Mouse (Mus musculus) embryo, embryonic 11.5 days (tissue): Measurements from ENCODE around the gene Chid1.
A peak's percentile ranks its signal among the peaks of the same experiment; 100 is the strongest.

ENCODE experiments used
- DNase-seq: peaks from one replicate; pipeline ENCODE4 v3.0.0-alpha.2; 2012; ENCODE audit warnings: low read depth, low spot score

Gene Chid1

DNA sequence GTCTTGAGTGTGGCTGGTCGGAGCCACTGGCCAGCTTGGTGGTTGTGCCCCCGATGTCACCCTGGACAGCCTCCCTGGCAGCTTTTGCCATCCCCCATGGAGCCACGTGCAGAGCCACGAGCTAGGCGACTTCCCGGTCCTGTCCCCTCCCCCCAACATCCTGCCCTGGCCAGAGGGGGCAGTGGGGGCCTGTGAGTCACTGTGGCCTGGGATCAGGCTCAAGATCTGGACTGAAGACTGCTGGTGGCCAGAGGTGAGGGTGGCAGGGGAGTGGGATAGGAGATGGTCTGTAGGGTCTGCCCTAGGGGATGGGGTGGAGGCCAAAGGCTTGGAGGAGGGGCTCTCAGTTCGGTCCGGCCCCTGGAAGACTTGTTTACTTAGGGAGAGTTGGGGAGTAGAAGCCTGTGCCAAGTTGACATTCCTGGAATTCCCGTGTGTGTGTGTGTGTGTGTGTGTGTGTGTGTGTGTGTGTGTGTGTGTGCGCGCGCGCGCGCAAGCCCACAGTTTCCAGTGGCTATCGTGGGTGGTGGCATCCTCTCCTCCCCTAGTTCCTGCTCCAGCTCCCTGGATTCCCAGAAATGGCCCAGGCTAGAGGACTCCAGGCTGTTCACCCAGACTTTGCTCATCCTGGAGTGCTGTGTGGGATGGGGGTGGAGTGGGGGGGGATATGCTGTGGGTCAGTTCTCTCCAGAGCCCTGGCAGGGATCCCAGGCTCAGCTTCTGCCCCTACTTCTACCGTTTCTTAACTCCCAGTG is 63.3 kb downstream of the Chid1 start:
- DNase-seq: no peak

DNA sequence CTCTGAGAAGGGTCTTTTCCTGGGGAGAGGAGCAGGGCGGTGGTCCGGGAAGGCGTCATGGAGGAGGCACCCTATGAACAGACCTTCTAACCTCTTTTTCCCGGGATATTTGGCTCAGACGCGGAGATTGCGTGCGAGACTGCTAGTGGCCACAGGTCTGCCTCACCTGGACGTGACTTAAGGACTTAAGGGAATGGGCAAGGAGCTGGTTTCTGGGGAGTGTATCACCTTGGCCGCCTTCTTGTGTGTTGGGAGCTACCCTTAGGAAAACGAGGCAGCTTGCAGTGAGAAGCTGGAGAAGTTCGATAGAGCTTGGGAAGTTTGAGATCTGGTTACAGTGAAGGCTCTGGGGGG is 63.9 kb downstream of the Chid1 start:
- no peak for DNase-seq

DNA sequence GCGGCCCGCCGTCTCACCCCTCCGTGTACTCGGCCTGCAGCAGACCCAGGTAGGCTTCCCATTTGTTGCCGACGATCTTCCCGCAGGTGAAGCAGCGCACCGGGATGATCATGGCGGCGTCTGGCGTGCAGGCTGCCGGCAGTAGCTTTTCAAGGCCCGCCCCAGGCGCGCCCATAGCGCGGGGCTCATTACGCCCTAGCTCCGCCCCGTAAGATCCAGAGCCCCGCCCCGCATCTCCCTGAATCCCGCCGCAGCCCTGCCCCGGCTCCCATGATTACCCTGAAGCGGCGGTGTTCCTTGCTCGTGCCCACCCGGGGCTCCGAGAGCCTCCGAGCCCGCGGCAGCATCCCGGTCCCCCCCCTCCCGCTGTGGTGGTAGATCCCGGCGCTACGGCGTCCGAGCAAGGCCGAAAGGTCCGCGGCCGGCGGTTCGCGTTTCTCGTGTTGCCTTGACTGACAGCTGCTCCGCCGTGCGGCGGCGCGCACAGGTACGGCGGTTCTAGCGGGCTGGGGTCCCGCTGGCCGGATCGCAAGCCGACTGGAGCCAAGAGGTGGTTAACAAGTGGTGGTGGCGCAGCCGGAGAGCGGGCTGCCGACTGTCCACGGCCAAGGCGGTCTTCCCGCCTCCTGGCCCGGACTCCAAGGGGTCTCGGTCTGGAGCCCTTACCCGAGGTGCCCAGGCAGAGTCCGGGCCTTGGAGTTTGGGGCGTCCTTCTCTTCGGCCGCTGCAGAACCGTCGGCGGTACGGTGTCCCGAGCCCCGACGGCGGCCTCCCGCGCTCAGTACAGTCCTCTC is 64.4 kb downstream of the Chid1 start, which contains the start of the genes Polr2l and Tspan4:
Gene Polr2l, minus strand, starts transcription at position 122 of the 794 bp plus-strand sequence.
Gene Tspan4, plus strand, starts transcription at position 230 of the 794 bp plus-strand sequence.
- DNase-seq: peak; percentile 78

DNA sequence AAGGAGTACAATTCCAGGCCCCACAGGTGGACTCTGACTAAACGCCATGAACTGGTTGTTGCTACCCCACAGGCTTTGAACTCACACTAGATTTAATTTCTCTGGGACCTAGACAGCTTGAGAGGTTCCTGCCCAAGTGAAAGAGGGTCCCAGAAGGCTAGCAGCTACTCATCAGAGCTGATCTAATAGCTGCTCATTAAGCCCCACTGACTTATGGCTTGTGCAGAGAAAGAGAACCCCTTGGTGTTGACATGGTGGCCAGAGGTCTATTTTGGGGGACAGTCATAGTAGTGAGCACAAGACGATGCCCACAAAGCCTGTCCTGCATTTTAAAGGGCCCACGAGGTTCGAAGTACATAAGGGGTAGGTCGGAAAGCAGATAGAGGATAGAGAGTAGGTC is 65.5 kb downstream of the Chid1 start:
- no peak for DNase-seq

DNA sequence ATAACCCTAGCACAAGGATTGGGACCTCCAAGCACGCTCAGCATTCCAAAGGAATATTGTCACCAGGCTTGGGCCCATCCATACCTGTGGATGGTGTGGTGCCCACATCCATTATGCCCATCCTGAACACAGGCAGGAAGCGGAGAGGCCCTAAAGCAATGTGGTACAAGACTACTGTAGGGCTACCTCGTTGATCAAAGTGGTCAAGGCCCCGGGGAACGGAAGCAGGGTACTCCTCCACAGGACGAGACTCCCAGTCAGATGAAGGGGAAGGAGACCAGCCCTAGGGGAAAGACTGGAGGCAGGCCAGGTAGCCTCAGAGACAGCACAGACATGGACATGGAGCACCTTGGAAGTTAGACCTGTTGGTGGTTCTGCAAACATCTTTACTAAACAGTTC is 66.9 kb downstream of the Chid1 start:
- no peak for DNase-seq

DNA sequence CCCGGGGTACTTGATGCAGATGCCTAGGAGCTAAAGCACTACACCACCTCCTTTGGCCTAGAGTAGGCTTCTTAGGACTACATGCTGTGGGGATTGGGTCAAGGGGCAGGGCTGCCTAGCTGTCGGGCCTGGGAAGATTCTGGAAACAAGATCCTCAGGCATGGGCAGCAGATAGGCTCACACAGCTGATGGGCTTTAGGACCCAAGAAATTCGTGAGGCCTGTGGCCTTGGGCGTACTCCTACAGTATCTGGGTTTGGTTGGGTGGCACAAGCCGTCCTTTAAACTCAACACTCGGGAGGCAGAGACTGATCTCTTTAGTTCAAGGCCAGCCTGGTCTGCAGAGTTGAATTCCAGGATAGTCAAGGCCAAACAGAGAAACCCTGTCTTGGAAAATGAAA is 67.4 kb downstream of the Chid1 start:
- DNase-seq: no peak

DNA sequence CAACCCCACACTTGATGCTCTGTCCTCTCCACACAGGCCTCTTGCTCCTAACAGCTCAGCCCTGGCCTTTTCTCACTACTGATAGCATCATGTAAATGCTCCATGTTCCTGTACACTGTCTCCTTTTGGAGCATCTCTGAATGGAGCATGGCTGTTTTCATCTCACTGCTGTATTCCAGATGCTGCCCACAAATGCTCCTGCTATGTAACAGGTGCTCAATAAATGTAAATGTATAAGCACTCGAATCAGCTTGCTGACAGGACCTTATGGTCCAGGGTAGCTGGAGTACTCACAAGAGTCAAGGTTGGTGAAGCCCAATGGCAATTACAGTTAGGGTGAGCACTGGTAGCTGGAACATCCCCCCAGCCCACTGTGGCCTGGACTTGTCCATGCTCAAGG is 68.4 kb downstream of the Chid1 start:
- no peak for DNase-seq

DNA sequence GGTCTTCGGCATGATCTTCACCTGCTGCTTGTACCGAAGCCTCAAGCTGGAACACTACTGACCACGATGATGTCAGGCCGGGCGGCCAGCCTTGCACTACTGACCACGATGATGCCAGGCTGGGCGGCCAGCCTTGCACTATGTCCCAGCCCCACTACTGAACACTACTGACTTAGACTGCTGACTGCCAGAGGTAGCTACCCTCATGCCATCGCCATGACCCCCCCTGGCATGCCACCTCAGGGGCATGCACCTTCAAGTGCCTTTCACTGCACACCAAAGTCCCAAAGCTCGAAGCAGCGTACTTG is 69.1 kb downstream of the Chid1 start:
- no peak for DNase-seq

DNA sequence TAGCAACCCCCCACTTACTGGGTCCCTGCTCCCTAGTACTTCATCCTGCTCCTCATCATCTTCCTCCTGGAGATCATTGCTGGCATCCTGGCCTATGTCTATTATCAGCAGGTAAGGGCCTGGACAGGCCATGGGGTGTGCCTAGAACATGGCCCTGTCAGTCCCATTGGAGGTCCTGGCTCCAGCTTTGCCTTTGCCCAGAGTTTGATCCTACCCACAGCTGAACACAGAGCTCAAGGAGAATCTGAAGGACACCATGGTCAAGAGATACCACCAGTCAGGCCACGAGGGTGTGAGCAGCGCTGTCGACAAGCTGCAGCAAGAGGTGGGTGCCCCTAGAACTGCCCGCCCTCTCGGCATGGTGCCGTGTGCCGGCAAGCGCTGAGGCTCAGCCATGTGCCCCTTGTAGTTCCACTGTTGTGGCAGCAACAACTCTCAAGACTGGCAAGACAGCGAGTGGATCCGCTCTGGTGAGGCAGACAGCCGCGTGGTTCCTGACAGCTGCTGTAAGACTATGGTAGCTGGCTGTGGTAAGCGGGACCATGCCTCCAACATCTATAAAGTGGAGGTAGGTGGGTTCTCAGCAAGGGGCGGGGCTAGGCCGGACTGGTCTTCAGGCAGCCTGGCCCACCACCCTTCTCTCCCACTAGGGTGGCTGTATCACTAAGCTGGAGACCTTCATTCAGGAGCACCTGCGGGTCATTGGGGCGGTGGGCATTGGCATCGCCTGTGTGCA is 69.6 kb downstream of the Chid1 start:
- no peak for DNase-seq

DNA sequence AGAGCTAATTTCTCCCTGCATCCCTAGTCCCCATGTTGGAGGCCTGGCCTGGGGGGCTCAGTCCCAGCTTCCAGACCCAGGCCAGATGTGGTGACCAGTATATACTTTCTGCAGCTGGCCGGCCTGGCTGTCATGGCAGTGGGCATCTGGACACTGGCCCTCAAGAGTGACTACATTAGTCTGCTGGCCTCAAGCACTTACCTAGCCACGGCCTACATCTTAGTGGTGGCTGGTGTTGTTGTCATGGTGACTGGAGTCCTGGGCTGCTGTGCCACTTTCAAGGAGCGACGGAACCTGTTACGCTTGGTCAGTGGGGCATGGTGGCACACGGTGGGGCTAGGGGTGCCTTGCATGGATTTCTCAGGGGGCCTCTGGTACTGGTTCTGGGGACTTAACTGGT is 70.3 kb downstream of the Chid1 start:
- no peak for DNase-seq

DNA sequence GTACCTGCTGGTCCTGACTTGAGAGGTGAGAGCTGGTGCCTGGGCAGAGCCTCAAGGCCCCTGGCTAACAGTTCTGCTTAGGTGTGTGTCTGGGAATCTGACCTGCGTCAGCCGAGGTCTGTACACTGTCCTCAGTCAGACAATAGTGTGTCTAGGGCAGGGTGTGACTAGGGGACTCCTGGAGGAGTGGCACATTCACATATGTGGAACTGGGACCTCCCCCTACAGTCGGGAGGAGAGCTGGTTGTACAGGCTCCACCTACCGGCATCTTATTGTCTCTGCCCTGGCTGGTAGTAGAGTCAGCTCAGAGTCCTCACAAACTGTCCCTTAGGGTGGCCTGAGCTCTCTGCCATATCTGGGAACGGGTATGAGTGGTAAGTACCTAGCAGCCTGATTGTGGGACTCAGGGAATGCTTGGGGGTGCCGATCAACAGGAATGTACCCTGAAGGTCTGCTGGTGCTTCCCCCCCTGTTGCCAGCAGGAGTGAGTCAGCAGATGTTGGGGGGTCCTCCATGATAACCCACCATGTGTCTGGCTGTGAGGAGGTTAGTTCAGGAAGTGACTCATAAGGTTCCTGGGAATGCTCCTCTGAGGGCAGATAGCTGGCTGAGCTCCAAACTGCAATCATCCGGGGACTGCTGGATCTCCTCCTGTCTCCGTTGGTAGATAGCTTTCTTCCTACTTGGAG is 71.0 kb downstream of the Chid1 start:
- no peak for DNase-seq

DNA sequence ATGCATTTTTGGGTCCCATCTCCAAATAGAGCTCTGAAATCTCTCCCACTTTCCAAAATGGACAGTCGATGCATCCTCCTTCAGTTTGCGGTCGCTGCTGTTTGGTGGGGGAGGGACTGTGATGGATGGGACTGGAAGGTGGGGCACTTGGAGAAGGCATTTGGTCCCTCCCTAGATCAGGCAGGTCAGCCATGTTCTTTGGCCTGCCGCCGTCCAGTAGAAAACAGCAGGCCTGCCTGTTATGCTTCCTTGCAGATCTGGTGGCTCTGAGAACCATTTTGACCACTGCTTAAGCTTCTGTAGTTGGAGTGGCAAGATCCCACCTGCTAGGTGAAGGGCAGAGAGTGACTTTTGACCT is 71.5 kb downstream of the Chid1 start:
- DNase-seq: no peak

DNA sequence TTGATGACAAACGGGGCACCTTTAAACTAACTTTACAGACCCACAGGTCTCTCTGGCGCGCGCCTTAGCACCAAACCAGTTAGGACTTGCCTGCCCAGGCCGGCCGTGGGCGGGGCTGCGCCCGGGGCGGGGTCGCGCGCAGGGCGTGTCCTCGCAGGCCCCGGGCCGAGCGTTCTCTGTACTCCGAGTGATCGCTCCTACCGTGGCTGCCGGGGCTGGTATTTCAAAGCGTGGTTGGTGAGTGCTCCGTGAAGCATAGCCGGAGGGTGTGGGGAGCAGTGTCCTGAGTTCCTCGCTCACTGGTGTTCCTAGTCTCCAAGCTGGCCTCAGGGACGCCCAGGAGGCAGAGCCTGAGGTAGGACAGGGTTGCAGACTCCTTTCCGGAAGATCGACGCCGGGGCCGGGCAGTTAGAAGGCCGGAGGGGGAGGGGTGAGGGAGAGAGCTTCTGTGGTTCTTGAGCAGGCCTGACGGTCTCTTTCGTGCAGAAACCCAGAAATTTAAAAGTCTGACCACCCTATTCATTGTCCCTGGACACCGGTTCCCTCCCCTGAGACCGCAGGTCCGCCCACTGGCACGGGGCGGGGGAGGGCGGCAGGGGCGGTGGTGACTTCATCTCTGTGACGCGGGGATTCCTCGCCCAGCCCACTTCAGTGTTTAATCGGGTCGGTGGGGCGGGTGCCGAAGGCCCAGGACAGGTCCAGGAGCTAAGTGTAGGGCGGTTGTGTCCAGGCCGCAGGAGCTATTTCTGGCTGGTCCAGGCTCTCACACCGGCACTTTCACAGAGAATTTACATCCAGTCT is 72.2 kb downstream of the Chid1 start, which contains the start of gene Cd151:
Gene Cd151, plus strand, starts transcription at position 163 of the 801 bp plus-strand sequence.
- DNase-seq: peak; percentile 78

DNA sequence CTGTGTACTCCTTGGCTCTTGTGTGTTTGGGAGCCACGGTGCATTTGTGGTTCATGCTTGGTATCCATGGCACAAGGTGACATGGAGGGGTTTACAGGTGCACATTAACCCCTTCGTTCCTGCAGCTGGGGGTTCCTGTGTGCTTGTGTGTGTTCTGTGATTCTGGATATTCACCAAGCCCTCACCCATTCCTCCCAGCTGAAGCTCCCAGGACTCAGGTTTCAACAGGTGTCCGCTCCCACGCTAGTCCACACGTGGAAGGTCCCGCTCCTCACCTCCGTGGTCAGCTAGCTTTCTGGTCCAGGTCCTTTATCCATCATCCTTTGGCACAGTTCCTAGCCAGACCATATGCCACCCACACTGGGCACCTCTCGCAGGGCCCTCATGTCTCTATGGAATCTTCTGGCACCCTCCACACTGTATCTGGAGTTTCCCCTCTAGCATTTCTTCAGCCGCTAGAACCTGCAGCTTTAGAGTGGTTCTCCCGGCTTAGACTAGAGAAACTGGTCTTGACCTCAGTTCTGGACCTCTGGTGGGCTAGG is 73.0 kb downstream of the Chid1 start:
- no peak for DNase-seq

DNA sequence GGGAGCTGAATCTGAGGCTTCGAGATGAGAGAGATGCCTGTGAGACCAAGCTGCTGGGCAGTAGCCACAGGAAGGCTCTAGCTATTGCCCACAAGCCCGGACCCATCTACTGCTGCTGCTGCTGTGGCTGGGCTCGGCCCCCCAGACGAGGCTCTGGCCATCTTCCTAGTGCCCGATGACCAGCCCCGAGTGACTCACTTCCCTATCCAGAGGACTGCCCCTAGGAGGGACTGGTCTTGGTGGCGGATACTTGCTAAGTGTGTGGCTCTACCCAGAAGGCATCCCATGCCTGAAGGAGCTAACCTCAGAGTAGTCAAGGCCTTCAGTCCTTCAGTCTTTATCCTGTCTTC is 73.6 kb downstream of the Chid1 start:
- DNase-seq: no peak

DNA sequence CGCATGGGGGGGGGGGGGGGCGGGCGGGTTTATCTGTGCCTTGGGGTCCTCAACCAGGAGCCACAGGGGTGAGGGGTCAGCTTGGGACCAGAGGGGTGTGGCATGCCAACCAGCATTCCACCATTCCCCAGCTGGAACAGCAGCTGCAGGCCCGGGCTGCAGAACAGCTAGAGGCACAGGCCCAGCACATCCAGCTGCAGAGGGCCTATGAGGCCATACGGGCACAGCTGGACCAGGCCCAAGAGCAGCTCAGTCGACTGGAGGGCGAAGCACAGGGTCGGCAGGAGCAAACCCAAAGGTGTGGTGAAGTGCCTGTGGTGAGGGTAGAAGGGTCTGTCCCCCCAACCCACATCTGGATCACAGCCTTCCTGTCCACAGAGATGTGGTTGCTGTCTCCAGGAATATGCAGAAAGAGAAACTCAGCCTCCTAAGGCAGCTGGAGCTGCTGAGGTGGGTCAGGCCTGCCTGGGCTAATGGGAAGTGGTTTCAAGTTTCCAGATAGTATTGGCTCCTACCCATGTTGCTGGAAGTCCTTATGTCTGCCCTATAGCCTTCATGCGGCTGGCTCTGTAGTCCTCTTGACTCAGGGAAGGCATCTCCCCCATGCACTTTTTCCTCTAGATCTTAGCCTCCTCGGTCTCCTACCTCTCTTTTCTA is 74.1 kb downstream of the Chid1 start:
- no peak for DNase-seq

DNA sequence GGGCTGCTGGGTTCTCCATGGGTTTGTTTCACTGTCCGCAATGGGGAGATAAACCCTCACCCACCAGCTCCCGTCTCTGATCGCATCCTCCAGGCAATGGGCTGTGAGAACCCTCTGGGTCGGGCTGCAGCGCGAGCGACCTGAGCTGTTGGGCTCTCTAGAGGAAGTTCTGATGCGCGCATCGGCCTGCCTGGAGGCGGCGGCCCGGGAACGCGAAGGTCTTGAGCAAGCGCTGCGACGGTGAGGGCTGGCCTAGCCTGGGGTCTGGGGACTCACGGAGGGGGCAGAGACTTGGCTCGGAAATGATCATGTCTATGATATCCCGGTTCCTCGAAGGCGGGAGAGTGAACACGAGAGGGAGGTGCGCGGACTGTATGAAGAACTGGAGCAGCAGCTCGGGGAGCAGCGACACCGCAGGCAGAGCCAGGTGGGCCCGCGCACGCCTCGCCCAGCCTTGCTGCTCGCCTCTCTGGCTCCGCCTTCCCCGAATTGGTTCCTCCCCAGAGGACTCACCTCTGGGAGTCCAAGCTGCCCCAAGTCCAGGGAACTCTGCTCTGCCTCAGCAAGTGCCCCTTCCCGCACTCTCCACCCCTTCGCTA is 75.0 kb downstream of the Chid1 start:
- no peak for DNase-seq

DNA sequence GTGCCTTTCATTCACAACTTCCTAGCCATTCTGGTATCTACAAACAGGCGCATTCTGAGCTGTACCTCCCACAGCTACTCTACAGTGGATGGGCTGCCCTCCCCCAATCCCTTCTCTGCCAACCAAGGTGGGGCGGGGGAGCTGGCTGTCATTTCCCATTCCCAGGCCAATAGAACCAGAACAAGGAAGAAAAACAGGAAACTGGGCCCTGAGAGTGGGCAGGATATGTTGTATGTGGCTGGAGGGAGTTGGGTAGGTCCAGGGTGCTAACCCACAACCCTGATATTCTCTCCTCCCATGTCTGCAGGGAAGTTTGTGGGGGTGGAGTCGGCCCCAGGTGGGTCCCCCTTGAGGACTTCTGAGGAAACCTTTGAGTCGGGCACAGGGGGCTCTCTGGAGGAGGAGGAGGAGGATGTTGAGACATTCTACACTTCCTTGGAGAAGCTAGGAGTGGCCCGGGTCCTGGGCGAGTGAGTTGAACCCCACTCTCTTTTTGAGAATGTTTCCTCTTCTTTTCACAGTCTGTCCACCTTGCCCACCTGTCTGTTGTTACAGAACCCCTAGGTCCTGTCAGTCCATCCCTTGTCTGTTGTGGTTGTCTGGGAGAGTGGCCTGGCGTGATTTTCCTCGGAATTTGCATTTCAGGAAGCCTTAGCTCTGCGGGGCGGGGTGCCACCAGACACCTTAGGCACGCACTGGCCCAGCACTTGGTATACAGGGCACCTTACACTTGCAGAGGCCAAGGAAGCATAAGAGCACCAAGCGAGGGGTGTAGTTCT is 75.6 kb downstream of the Chid1 start:
- no peak for DNase-seq

DNA sequence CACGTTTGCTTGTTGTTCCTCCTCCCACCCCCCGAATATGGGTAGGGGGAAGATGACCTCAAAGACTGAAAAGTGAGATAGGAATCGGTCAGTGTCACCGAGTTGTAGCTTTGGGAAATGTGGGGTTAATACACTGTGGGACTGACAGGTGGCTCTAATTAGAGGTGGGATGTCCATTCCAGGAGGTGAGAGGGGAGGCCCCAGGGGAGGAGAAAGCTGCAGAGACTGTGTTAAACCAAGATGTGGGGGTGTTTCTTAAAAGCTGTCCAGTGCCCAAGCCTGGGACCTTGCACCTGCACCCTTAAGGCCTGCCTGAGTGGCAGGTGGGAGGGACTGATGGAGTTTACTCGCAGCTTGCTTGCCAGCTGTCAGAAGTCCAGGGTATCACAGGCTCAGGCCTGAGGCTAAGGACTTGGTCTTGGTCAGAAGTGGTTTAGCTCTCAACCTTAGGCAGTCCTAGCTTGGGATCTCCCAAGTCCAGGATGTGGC is 77.3 kb downstream of the Chid1 start:
- no peak for DNase-seq
